15 mouse cellular contexts compared by ENCODE assay signal in the genomic region with DNA sequence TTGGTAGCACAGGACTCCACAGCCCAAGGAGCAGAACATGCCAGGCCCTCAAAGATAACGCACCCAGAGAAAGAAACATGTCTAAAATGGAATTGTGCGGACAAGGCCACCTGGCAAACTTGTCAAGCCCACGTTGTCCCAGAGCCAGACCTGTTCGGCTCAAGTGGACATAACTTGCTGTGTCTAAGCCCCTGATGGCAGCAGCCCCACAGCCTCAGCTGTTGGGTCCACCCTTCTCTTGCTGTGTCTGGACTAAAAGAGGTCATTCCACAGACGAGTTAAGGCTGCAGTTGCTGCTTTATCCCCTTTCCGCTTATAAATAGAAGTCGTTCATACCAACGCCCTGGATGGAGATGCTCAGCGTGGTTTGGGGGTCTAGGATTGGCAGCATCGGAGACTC. TPM values are rescaled to one million over a fixed set of nuclear protein-coding genes. Genes with fewer than 3 reads are reported as not detected.
DNase-seq lines count a peak whose midpoint lies in the region; ATAC-seq and TF ChIP-seq lines count a peak whose summit lies in the region.
"Had no signal": no experiment of that assay in that cellular context is flagged by ENCODE, and none has a peak within 500 bp of the region (broad histone marks: within the 10 kb centered on the region; RNA-seq: fewer than 3 reads in every experiment).

No protein-coding gene starts in this region.

- no peak for ATAC-seq in heart, embryonic 11.5 days (replicated peaks; ENCODE audit: insufficient number of reproducible peaks, low FRiP score, low TSS enrichment)
- ATAC-seq in liver, embryonic 12.5 days, result no peak
- no peak for ATAC-seq in liver, postnatal 0 days
- no peak for ATAC-seq in limb, embryonic 12.5 days (ENCODE audit: insufficient number of reproducible peaks, insufficient read depth, low FRiP score, low TSS enrichment, low read depth)
- no peak for ATAC-seq in forebrain, embryonic 12.5 days (ENCODE audit: low FRiP score)
- ATAC-seq: intestine, embryonic 15.5 days had no signal

- intact Hi-C loops in heart, postnatal 10 days (cut with DNase I), result no loop called here

- no peak overlapping the region; the same call in 1 of the 2 replicates for H3K4me2 ChIP-seq in heart, embryonic 11.5 days
- H3K4me2 ChIP-seq in liver, embryonic 12.5 days, result no peak overlapping the region
- H3K4me2 ChIP-seq in liver, postnatal 0 days (ENCODE audit: low read depth, low read length), result no peak overlapping the region
- H3K4me2 ChIP-seq in limb, embryonic 12.5 days, result no peak overlapping the region
- H3K4me2 ChIP-seq in forebrain, embryonic 12.5 days, result no peak overlapping the region
- H3K4me2 ChIP-seq: hindbrain, embryonic 14.5 days; intestine, embryonic 15.5 days had no signal

- H3K9ac ChIP-seq in heart, embryonic 11.5 days (ENCODE audit: low read depth, low read length), result peak overlapping the region; percentile 39; the same call in 1 of the 2 replicates
- no peak overlapping the region for H3K9ac ChIP-seq in liver, embryonic 12.5 days
- no peak overlapping the region for H3K9ac ChIP-seq in liver, postnatal 0 days (replicated peaks)
- no peak overlapping the region for H3K9ac ChIP-seq in limb, embryonic 12.5 days (replicated peaks)
- H3K9ac ChIP-seq in forebrain, embryonic 12.5 days, result no peak overlapping the region
- H3K9ac ChIP-seq: hindbrain, embryonic 14.5 days; intestine, embryonic 15.5 days had no signal

- peaks cover 73% of the 10 kb centered on the region for H3K4me1 ChIP-seq in heart, embryonic 11.5 days (ENCODE audit: control insufficient read depth, insufficient read depth, low read length)
- H3K4me1 ChIP-seq in liver, embryonic 12.5 days, result peaks cover 60% of the 10 kb centered on the region
- H3K4me1 ChIP-seq in liver, postnatal 0 days (ENCODE audit: insufficient read depth), result peaks cover 12% of the 10 kb centered on the region
- peaks cover 7% of the 10 kb centered on the region; the same call in 1 of the 2 replicates for H3K4me1 ChIP-seq in limb, embryonic 12.5 days (replicated peaks)
- peaks cover 9% of the 10 kb centered on the region for H3K4me1 ChIP-seq in forebrain, embryonic 12.5 days
- H3K4me1 ChIP-seq: intestine, embryonic 15.5 days had no signal

- no peaks in the 10 kb centered on the region for H3K9me3 ChIP-seq in heart, embryonic 11.5 days (replicated peaks; ENCODE audit: control insufficient read depth, low read length)
- no peaks in the 10 kb centered on the region for H3K9me3 ChIP-seq in liver, embryonic 12.5 days (replicated peaks)
- no peaks in the 10 kb centered on the region for H3K9me3 ChIP-seq in liver, postnatal 0 days (ENCODE audit: low read length)
- H3K9me3 ChIP-seq in limb, embryonic 12.5 days, result no peaks in the 10 kb centered on the region
- H3K9me3 ChIP-seq in forebrain, embryonic 12.5 days, result no peaks in the 10 kb centered on the region
- H3K9me3 ChIP-seq: intestine, embryonic 15.5 days; midbrain, embryonic 10.5 days had no signal

- DNase-seq in heart, postnatal 10 days, result no peak
- DNase-seq in liver, postnatal 0 days, result no peak
- no peak for DNase-seq in frontal cortex, postnatal 10 days (ENCODE audit: low spot score in 2 of 2)
- DNase-seq: cerebellum, adult 18-20 months; cerebellum, postnatal 25 days; embryo, embryonic 11 days; thymus, postnatal 4 days had no signal

- peak overlapping the region; percentile 90 for H3K27ac ChIP-seq in heart, embryonic 11.5 days (ENCODE audit: low read depth, low read length)
- 0 out of 2 replicates have a peak overlapping the region, but pooled peaks have one; percentile 26 for H3K27ac ChIP-seq in liver, embryonic 12.5 days
- H3K27ac ChIP-seq in liver, postnatal 0 days (ENCODE audit: low read depth), result no peak overlapping the region
- peak overlapping the region; percentile 31; the same call in 1 of the 2 replicates for H3K27ac ChIP-seq in limb, embryonic 12.5 days
- no peak overlapping the region for H3K27ac ChIP-seq in forebrain, embryonic 12.5 days
- H3K27ac ChIP-seq: hindbrain, embryonic 14.5 days; intestine, embryonic 15.5 days; macrophage; midbrain, embryonic 10.5 days had no signal

- H3K27me3 ChIP-seq in heart, embryonic 11.5 days (ENCODE audit: control insufficient read depth, insufficient read depth, low read length), result no peaks in the 10 kb centered on the region
- H3K27me3 ChIP-seq in liver, embryonic 12.5 days (replicated peaks), result no peaks in the 10 kb centered on the region
- no peaks in the 10 kb centered on the region for H3K27me3 ChIP-seq in liver, postnatal 0 days (ENCODE audit: insufficient read depth, low read length)
- no peaks in the 10 kb centered on the region for H3K27me3 ChIP-seq in limb, embryonic 12.5 days
- no peaks in the 10 kb centered on the region for H3K27me3 ChIP-seq in forebrain, embryonic 12.5 days
- H3K27me3 ChIP-seq: intestine, embryonic 15.5 days had no signal

- TF ChIP-seq CTCF in liver, postnatal 0 days (IDR thresholded peaks at IDR 0.05; ENCODE audit: low read depth), result no peak

- no peak for TF ChIP-seq EP300 in liver, postnatal 0 days (IDR thresholded peaks at IDR 0.05; ENCODE audit: low read depth)

- H3K36me3 ChIP-seq in heart, embryonic 11.5 days (ENCODE audit: control insufficient read depth, insufficient read depth, low read length), result peaks cover 5% of the 10 kb centered on the region
- peaks cover 25% of the 10 kb centered on the region for H3K36me3 ChIP-seq in liver, embryonic 12.5 days
- peaks cover 10% of the 10 kb centered on the region for H3K36me3 ChIP-seq in liver, postnatal 0 days (replicated peaks; ENCODE audit: insufficient read depth, low read length)
- H3K36me3 ChIP-seq in limb, embryonic 12.5 days, result peaks cover 19% of the 10 kb centered on the region
- H3K36me3 ChIP-seq in forebrain, embryonic 12.5 days (replicated peaks), result peaks cover 16% of the 10 kb centered on the region

- H3K4me3 ChIP-seq in heart, embryonic 11.5 days (ENCODE audit: low read depth, low read length), result no peak overlapping the region
- H3K4me3 ChIP-seq in liver, embryonic 12.5 days, result no peak overlapping the region
- no peak overlapping the region for H3K4me3 ChIP-seq in liver, postnatal 0 days (ENCODE audit: low read depth, low read length)
- H3K4me3 ChIP-seq in limb, embryonic 12.5 days (replicated peaks), result no peak overlapping the region
- H3K4me3 ChIP-seq in forebrain, embryonic 12.5 days (replicated peaks), result no peak overlapping the region
- H3K4me3 ChIP-seq: intestine, embryonic 15.5 days; midbrain, embryonic 10.5 days had no signal

- 55% methylated on average over 10 of the region's 10 CpGs for WGBS in heart, embryonic 11.5 days (ENCODE audit: insufficient replicate concordance)
- WGBS in liver, embryonic 12.5 days (ENCODE audit: insufficient replicate concordance), result 80% methylated on average over 10 of the region's 10 CpGs
- 86% methylated on average over 10 of the region's 10 CpGs for WGBS in liver, postnatal 0 days (ENCODE audit: insufficient replicate concordance)
- WGBS in limb, embryonic 12.5 days, result 76% methylated on average over 10 of the region's 10 CpGs
- 92% methylated on average over 10 of the region's 10 CpGs for WGBS in forebrain, embryonic 12.5 days

RNA-seq across cellular contexts. Expression of gene Fam78a, which starts 28.1 kb away (rescaled TPM):
- polyA plus RNA-seq in heart, embryonic 11.5 days (2014; fragmentation: Nextera tagmentation; extraction: Ambion mirVana), result 43.1 and 43.7 TPM in 2 replicates
- 10 to 100 TPM; 24.3 to 38.1 TPM for total RNA-seq in heart, postnatal 10 days (2021)
- polyA plus RNA-seq in liver, embryonic 12.5 days (2016; fragmentation: Nextera tagmentation; extraction: Ambion mirVana), result 22.4 and 22.6 TPM in 2 replicates
- 3.8 and 4.3 TPM in 2 replicates for polyA plus RNA-seq in liver, postnatal 0 days (2015; fragmentation: Nextera tagmentation; extraction: Ambion mirVana)
- 4.0 and 4.4 TPM in 2 replicates for polyA plus RNA-seq in limb, embryonic 12.5 days (2016; fragmentation: Nextera tagmentation; extraction: Ambion mirVana)
- 0.67 and 0.88 TPM in 2 replicates for polyA plus RNA-seq in forebrain, embryonic 12.5 days (2016; fragmentation: Nextera tagmentation; extraction: Ambion mirVana)

RNA-seq across cellular contexts. Expression of gene Plpp7, which starts 38.8 kb away (rescaled TPM):
- polyA plus RNA-seq in heart, embryonic 11.5 days (2014; fragmentation: Nextera tagmentation; extraction: Ambion mirVana), result 10.0 and 11.7 TPM in 2 replicates
- total RNA-seq in heart, postnatal 10 days (2021), result 10 to 100 TPM; 29.3 to 31.6 TPM
- 3.0 and 3.4 TPM in 2 replicates for polyA plus RNA-seq in liver, embryonic 12.5 days (2016; fragmentation: Nextera tagmentation; extraction: Ambion mirVana)
- polyA plus RNA-seq in liver, postnatal 0 days (2015; fragmentation: Nextera tagmentation; extraction: Ambion mirVana), result 1.6 and 1.7 TPM in 2 replicates
- polyA plus RNA-seq in limb, embryonic 12.5 days (2016; fragmentation: Nextera tagmentation; extraction: Ambion mirVana), result 5.0 and 5.7 TPM in 2 replicates
- polyA plus RNA-seq in forebrain, embryonic 12.5 days (2016; fragmentation: Nextera tagmentation; extraction: Ambion mirVana), result 7.0 and 7.2 TPM in 2 replicates

Comparison
In these comparisons a context has a peak if more than half of its experiments do, and no peak if none do; other contexts are left out.
1. H3K27ac ChIP-seq: peak in heart, embryonic 11.5 days (single experiment), liver, embryonic 12.5 days (single experiment) and limb, embryonic 12.5 days (single experiment); none in liver, postnatal 0 days (single experiment) and forebrain, embryonic 12.5 days (single experiment).